Mouse (Mus musculus) heart, embryonic 16.5 days (tissue): ENCODE measurements around the gene Cacng3. TPM values are rescaled to one million over a fixed set of nuclear protein-coding genes. Genes with fewer than 3 reads are reported as not detected.

Experiments
- ATAC-seq: fragments of 200-750 bp; cut with Nextera tagmentation; replicated peaks from 2 replicates; pipeline ENCODE4 v1.8.0; 2017; ENCODE audit warnings: moderate number of reproducible peaks; ENCODE audit not compliant: insufficient read depth, low FRiP score; ENCODE audit errors: extremely low read depth
- H3K27ac ChIP-seq: fragments of 300-500 bp; sonication (generic); 2 replicates; pipeline ENCODE4 v1.5.1; 2014; ENCODE audit warnings: mild to moderate bottlenecking, low read length, control low read depth, moderate library complexity
- H3K27me3 ChIP-seq: fragments of 300-500 bp; sonication (generic); 2 replicates; pipeline ENCODE4 v1.6.1; 2014; ENCODE audit warnings: low read length, mixed read lengths; ENCODE audit not compliant: control insufficient read depth, insufficient read depth
- H3K36me3 ChIP-seq: fragments of 300-500 bp; sonication (generic); 2 replicates; pipeline ENCODE4 v1.6.1; 2014; ENCODE audit not compliant: control insufficient read depth, insufficient read depth
- H3K4me1 ChIP-seq: fragments of 300-500 bp; sonication (generic); 2 replicates; pipeline ENCODE4 v1.6.1; 2014; ENCODE audit warnings: low read length, mixed read lengths; ENCODE audit not compliant: control insufficient read depth, insufficient read depth
- H3K4me2 ChIP-seq: fragments of 300-500 bp; sonication (generic); 2 replicates; pipeline ENCODE4 v1.6.1; 2014; ENCODE audit warnings: low read depth, mild to moderate bottlenecking, control low read depth, low read length
- H3K4me3 ChIP-seq: fragments of 300-500 bp; sonication (generic); 2 replicates; pipeline ENCODE4 v1.5.1; 2014; ENCODE audit warnings: mild to moderate bottlenecking, control low read depth, low read length
- H3K9ac ChIP-seq: fragments of 300-500 bp; sonication (generic); 2 replicates; pipeline ENCODE4 v1.6.1; 2014; ENCODE audit warnings: low read length, control low read depth
- H3K9me3 ChIP-seq: fragments of 300-500 bp; sonication (generic); replicated peaks from 2 replicates; pipeline ENCODE4 v1.6.1; 2016; ENCODE audit warnings: low read length; ENCODE audit not compliant: control insufficient read depth
- WGBS: fragments of 180-500 bp; shearing (Covaris S2); extraction: QIAGEN DNeasy Blood & Tissue Kit; methylation state at CpG from one replicate; pipeline ENCODE4 v1.1.7; 2014; 5-methylcytosine and 5-hydroxymethylcytosine counted together
- polyA plus RNA-seq: library from polyadenylated mRNA; unstranded; fragments of >200 nt; fragmentation: Nextera tagmentation; extraction: Ambion mirVana; gene quantifications from 2 replicates; pipeline ENCODE4 v1.2.1, GENCODE M21; 2015

Gene Cacng3
- polyA plus RNA-seq, 1 experiment from 2014 or later = 0.20 TPM

- H3K36me3 ChIP-seq = no peaks in the 10 kb centered on the region
- H3K4me1 ChIP-seq = no peaks in the 10 kb centered on the region
- H3K27me3 ChIP-seq = no peaks in the 10 kb centered on the region
- no peak overlapping the region for H3K27ac ChIP-seq
- H3K4me3 ChIP-seq = no peak overlapping the region
- H3K9me3 ChIP-seq = no peaks in the 10 kb centered on the region
- no peak overlapping the region for H3K4me2 ChIP-seq
- no peak overlapping the region for H3K9ac ChIP-seq
- WGBS = 71% methylated on average over 6 of the region's 6 CpGs
- ATAC-seq = no peak
These were observed 124.8 kb downstream of the Cacng3 start for GRCm38 (mm10) chr7:122795140-122795539.

- Histone ChIP-seq H3K9me3 (no peaks in the 10 kb centered on the region), H3K4me2 (no peak overlapping the region), H3K27ac (no peak overlapping the region), H3K27me3 (no peaks in the 10 kb centered on the region), H3K9ac (no peak overlapping the region), H3K4me3 (no peak overlapping the region), H3K36me3 (no peaks in the 10 kb centered on the region), H3K4me1 (peaks cover 7% of the 10 kb centered on the region)
- WGBS = 54% methylated on average over 2 of the region's 2 CpGs
- no peak for ATAC-seq
These were observed 130.5 kb downstream of the Cacng3 start for GRCm38 (mm10) chr7:122800821-122801220.

GRCm38 (mm10) chr7:122803839-122804496 is 133.7 kb downstream of the Cacng3 start:
- peak; percentile 75 for ATAC-seq
- H3K9me3 ChIP-seq = no peaks in the 10 kb centered on the region

GRCm38 (mm10) chr7:122806531-122806930 is 136.2 kb downstream of the Cacng3 start:
- ATAC-seq = no peak
- peaks cover 7% of the 10 kb centered on the region for H3K4me1 ChIP-seq
- WGBS = 63% methylated on average over 5 of the region's 5 CpGs
- H3K4me3 ChIP-seq = no peak overlapping the region
- H3K36me3 ChIP-seq = no peaks in the 10 kb centered on the region
- no peaks in the 10 kb centered on the region for H3K27me3 ChIP-seq
- H3K9me3 ChIP-seq = no peaks in the 10 kb centered on the region
- no peak overlapping the region for H3K27ac ChIP-seq
- no peak overlapping the region for H3K9ac ChIP-seq
- H3K4me2 ChIP-seq = no peak overlapping the region

More at GRCm38 (mm10) chr7:122803839-122804496, 133.7 kb downstream of the Cacng3 start:
- H3K27me3 ChIP-seq = no peaks in the 10 kb centered on the region
- 36% methylated on average over 9 of the region's 9 CpGs for WGBS
- H3K9ac ChIP-seq = no peak overlapping the region
- H3K4me2 ChIP-seq = no peak overlapping the region
- H3K4me3 ChIP-seq = no peak overlapping the region
- peak overlapping the region; percentile 63 for H3K27ac ChIP-seq
- no peaks in the 10 kb centered on the region for H3K36me3 ChIP-seq
- peaks cover 7% of the 10 kb centered on the region for H3K4me1 ChIP-seq

GRCm38 (mm10) chr7:122813724-122814123 is 143.4 kb downstream of the Cacng3 start:
- H3K4me2 ChIP-seq = no peak overlapping the region
- no peak overlapping the region for H3K9ac ChIP-seq
- no peaks in the 10 kb centered on the region for H3K9me3 ChIP-seq
- H3K36me3 ChIP-seq = no peaks in the 10 kb centered on the region
- WGBS = 25% methylated on average over 1 of the region's 1 CpGs
- ATAC-seq = no peak
- no peak overlapping the region for H3K4me3 ChIP-seq
- H3K4me1 ChIP-seq = no peaks in the 10 kb centered on the region
- no peak overlapping the region for H3K27ac ChIP-seq
- no peaks in the 10 kb centered on the region for H3K27me3 ChIP-seq

GRCm38 (mm10) chr7:122817565-122817964 is 147.3 kb downstream of the Cacng3 start:
- Histone ChIP-seq H3K9me3 (no peaks in the 10 kb centered on the region), H3K9ac (no peak overlapping the region), H3K27ac (no peak overlapping the region), H3K36me3 (no peaks in the 10 kb centered on the region), H3K27me3 (no peaks in the 10 kb centered on the region), H3K4me3 (no peak overlapping the region), H3K4me1 (no peaks in the 10 kb centered on the region), H3K4me2 (no peak overlapping the region)
- WGBS = 78% methylated on average over 7 of the region's 7 CpGs
- no peak for ATAC-seq
